Mouse (Mus musculus): ENCODE data around the gene Tanc2. TPM values are rescaled to one million over a fixed set of nuclear protein-coding genes. Genes with fewer than 3 reads are reported as not detected.

The Tanc2 gene
- 17.4 and 22.3 TPM in 2 replicates for polyA plus RNA-seq (2014; fragmentation: Nextera tagmentation; extraction: Ambion mirVana)

DNA sequence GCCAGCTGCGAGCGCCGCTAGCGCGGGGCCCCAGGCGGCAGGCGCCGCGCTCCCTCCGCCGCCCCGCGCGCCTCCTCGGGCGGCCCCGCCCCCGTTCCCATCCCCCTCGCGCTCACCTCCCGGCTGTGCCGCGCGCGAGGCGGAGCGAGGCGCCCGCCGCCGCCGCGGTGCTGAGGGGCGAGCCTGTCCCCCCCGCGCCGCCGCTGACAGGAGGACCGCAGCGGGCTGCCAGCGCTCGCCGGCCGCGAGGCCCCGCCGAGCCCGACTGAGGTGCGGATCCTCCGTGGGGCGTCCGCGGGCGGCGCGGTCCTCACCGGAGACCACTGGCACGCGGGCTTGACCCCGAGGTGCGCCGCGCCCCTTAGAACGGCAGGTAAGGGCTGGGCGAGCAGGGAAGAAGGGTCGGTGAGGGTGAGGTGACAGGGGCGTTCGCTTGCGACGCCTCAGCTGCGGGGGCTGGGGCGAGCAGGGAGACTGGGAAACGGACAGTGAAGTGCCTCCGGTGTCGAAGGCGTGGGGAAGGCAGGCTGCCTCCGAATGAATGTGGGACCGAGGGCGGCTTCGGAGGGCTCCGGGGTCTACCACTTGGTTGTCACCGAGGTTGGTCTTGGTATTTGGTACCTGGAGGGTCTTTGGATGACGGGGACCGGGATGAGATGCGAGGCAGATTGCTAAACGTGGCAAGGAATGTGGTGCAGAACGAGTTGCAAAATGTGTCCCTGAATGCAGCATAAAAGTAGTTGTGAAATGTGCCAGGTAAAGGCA lies at the start of gene Tanc2:
Gene Tanc2 (plus strand): TSS at position 110 of the 765 bp plus-strand sequence.
- ATAC-seq (ENCODE audit: low FRiP score) (peak; percentile 48), DNase-seq (ENCODE audit: low spot score) (peak; percentile 60)
- H3K4me2 ChIP-seq (replicated peaks; ENCODE audit: low read depth, low read length), result peak within 1 kb of the TSS; percentile 91
- H3K4me3 ChIP-seq (ENCODE audit: low read depth, low read length), result peak within 1 kb of the TSS; percentile 88
- H3K27me3 ChIP-seq (ENCODE audit: control insufficient read depth, insufficient read depth, low read length), result no peaks in the 10 kb centered on the region
- H3K36me3 ChIP-seq (ENCODE audit: control insufficient read depth, insufficient read depth, low read length), result no peaks in the 10 kb centered on the region
- WGBS, result under 1% methylated on average over 66 of the region's 87 CpGs
- peak within 1 kb of the TSS; percentile 90 for H3K9ac ChIP-seq (ENCODE audit: low read depth, low read length)
- H3K27ac ChIP-seq (ENCODE audit: low read depth, low read length), result peak within 1 kb of the TSS; percentile 96
- H3K4me1 ChIP-seq (replicated peaks; ENCODE audit: control insufficient read depth, insufficient read depth, low read length), result no peaks in the 10 kb centered on the region; the same call in 1 of the 2 replicates
- H3K9me3 ChIP-seq (ENCODE audit: control insufficient read depth, low read length), result no peaks in the 10 kb centered on the region

DNA sequence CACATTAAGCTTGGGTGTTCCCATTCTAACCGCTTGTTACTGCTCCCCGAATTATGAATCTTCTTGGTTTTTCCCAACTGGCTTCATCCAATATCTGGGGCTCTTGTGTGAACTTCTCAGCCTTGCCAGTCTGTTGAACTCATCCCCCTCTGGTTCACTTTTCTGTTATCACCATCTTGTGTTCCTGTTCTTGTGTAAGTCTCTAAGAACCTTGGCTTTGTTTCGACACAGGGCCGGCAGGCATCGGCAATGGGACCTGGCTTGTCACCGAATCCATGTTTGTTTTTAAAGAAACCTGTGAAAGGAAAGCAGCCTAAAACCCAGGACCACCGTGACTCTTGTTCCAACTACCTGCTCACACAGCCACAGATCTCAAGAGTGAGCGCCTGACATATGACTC lies 49.0 kb upstream of the Tanc2 start:
- H3K27ac ChIP-seq (ENCODE audit: low read depth, low read length), result no peak overlapping the region
- no peak overlapping the region for H3K4me2 ChIP-seq (replicated peaks; ENCODE audit: low read depth, low read length)
- no peaks in the 10 kb centered on the region for H3K36me3 ChIP-seq (ENCODE audit: control insufficient read depth, insufficient read depth, low read length)
- H3K27me3 ChIP-seq (ENCODE audit: control insufficient read depth, insufficient read depth, low read length), result no peaks in the 10 kb centered on the region
- H3K4me1 ChIP-seq (replicated peaks; ENCODE audit: control insufficient read depth, insufficient read depth, low read length), result no peaks in the 10 kb centered on the region
- H3K4me3 ChIP-seq (ENCODE audit: low read depth, low read length), result no peak overlapping the region
- 85% methylated on average over 8 of the region's 8 CpGs for WGBS
- H3K9ac ChIP-seq (ENCODE audit: low read depth, low read length), result no peak overlapping the region
- DNase-seq (ENCODE audit: low spot score), result no peak
- ATAC-seq (ENCODE audit: low FRiP score), result no peak
- no peaks in the 10 kb centered on the region for H3K9me3 ChIP-seq (ENCODE audit: control insufficient read depth, low read length)

DNA sequence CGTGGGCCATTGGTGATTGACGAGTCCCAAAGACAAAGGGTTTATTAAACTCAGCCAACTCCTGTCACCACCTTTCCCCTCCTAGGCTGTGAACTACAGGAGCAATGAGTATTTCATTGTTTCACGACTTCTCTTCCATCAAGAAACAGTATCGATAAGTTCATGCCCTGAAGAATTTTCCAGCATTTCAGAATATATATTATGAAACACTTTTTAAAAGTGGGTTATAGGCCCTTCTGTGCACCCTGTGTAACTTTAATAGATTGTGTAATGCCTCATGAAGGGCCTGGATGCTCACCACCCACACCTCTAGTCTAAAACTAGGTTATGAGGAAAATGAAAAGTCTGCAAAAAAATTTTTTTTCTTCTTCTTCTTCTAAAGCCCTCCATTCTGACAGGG lies 48.4 kb upstream of the Tanc2 start:
- H3K27me3 ChIP-seq (ENCODE audit: control insufficient read depth, insufficient read depth, low read length), result no peaks in the 10 kb centered on the region
- ATAC-seq (ENCODE audit: low FRiP score), result no peak
- WGBS, result 74% methylated on average over 4 of the region's 4 CpGs

DNA sequence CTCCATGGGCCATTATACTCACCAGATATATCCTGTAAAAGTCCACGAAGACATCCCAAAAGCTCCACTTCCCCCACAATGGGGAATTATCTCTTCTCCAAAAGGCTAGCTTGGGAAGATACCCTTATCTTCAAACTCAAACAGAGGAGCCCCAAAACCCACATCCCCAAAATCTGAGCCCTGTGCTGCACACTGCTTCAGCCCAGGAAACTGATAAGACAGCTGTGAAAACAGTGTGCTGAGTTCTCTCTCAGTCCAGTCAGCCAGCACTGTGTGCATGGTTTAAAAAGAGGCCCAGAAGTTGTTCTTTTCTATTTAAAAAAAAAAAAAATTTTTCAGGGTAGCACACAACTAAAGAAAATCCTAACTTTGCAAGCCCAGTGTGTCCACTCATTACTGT lies 47.7 kb upstream of the Tanc2 start:
- ATAC-seq (ENCODE audit: low FRiP score), result no peak
- Histone ChIP-seq H3K27ac (ENCODE audit: low read depth, low read length) (no peak overlapping the region), H3K27me3 (ENCODE audit: control insufficient read depth, insufficient read depth, low read length) (no peaks in the 10 kb centered on the region), H3K4me2 (replicated peaks; ENCODE audit: low read depth, low read length) (no peak overlapping the region), H3K36me3 (ENCODE audit: control insufficient read depth, insufficient read depth, low read length) (no peaks in the 10 kb centered on the region), H3K9me3 (ENCODE audit: control insufficient read depth, low read length) (no peaks in the 10 kb centered on the region), H3K4me3 (ENCODE audit: low read depth, low read length) (no peak overlapping the region), H3K4me1 (replicated peaks; ENCODE audit: control insufficient read depth, insufficient read depth, low read length) (no peaks in the 10 kb centered on the region), H3K9ac (ENCODE audit: low read depth, low read length) (no peak overlapping the region)
- WGBS, result 48% methylated on average over 1 of the region's 1 CpGs
- DNase-seq (ENCODE audit: low spot score), result no peak

More for the DNA sequence above, 48.4 kb upstream of the Tanc2 start:
- Histone ChIP-seq H3K9me3 (ENCODE audit: control insufficient read depth, low read length) (no peaks in the 10 kb centered on the region), H3K9ac (ENCODE audit: low read depth, low read length) (no peak overlapping the region), H3K4me2 (replicated peaks; ENCODE audit: low read depth, low read length) (no peak overlapping the region), H3K4me1 (replicated peaks; ENCODE audit: control insufficient read depth, insufficient read depth, low read length) (no peaks in the 10 kb centered on the region), H3K27ac (ENCODE audit: low read depth, low read length) (no peak overlapping the region), H3K4me3 (ENCODE audit: low read depth, low read length) (no peak overlapping the region), H3K36me3 (ENCODE audit: control insufficient read depth, insufficient read depth, low read length) (no peaks in the 10 kb centered on the region)
- no peak for DNase-seq (ENCODE audit: low spot score)

GRCm38 (mm10) chr11:105545801-105546200 lies 44.0 kb upstream of the Tanc2 start:
- Histone ChIP-seq H3K9ac (ENCODE audit: low read depth, low read length) (no peak overlapping the region), H3K27ac (ENCODE audit: low read depth, low read length) (no peak overlapping the region), H3K4me3 (ENCODE audit: low read depth, low read length) (no peak overlapping the region), H3K27me3 (ENCODE audit: control insufficient read depth, insufficient read depth, low read length) (no peaks in the 10 kb centered on the region), H3K4me1 (replicated peaks; ENCODE audit: control insufficient read depth, insufficient read depth, low read length) (no peaks in the 10 kb centered on the region), H3K9me3 (ENCODE audit: control insufficient read depth, low read length) (no peaks in the 10 kb centered on the region), H3K36me3 (ENCODE audit: control insufficient read depth, insufficient read depth, low read length) (no peaks in the 10 kb centered on the region), H3K4me2 (replicated peaks; ENCODE audit: low read depth, low read length) (no peak overlapping the region)
- ATAC-seq (ENCODE audit: low FRiP score) (no peak), DNase-seq (ENCODE audit: low spot score) (no peak)
- WGBS, result 55% methylated on average over 8 of the region's 8 CpGs

DNA sequence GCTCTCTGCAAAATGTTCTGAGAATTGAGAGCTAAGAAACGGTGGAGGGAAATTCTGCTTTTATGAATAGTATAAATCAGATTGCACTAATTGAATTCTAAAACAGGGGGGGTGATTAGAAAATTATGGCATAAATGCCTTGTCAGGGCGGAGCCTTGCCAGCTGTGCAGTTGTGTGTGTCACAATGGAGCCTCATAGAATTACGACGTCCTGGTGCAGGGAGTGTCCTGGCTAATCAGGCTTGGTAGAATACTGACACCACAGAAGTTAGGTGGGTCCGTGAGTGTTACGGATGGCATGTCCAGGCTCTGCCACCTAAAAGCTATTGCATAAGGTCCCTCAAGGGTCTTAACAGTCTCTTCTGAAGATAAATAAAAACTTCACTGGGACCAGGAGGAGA lies 43.4 kb upstream of the Tanc2 start:
- Histone ChIP-seq H3K9me3 (ENCODE audit: control insufficient read depth, low read length) (no peaks in the 10 kb centered on the region), H3K27ac (ENCODE audit: low read depth, low read length) (no peak overlapping the region), H3K4me2 (replicated peaks; ENCODE audit: low read depth, low read length) (no peak overlapping the region), H3K36me3 (ENCODE audit: control insufficient read depth, insufficient read depth, low read length) (no peaks in the 10 kb centered on the region), H3K4me3 (ENCODE audit: low read depth, low read length) (no peak overlapping the region), H3K9ac (ENCODE audit: low read depth, low read length) (no peak overlapping the region), H3K4me1 (replicated peaks; ENCODE audit: control insufficient read depth, insufficient read depth, low read length) (no peaks in the 10 kb centered on the region), H3K27me3 (ENCODE audit: control insufficient read depth, insufficient read depth, low read length) (no peaks in the 10 kb centered on the region)
- DNase-seq (ENCODE audit: low spot score), result no peak
- 72% methylated on average over 6 of the region's 6 CpGs for WGBS
- no peak for ATAC-seq (ENCODE audit: low FRiP score)

DNA sequence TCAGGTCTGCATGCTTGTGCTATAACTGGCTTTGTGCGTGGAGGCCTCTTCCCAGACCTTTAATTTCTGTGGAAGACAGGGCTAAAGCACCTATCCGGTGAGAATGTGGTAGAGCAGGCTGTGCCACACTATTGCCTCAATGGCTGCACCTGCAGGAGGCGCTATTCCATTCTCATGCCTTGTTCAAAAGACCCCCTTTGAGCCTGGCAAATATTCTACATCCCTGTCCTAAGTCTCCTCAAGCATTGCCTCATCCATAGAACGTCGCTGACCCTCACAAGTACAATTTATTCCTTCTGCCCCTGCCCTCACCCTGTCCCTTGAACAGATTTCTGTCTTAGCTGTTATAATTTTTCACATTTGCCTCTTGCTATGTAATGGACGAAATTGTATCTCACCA lies 41.4 kb upstream of the Tanc2 start:
- Histone ChIP-seq H3K9ac (ENCODE audit: low read depth, low read length) (no peak overlapping the region), H3K27ac (ENCODE audit: low read depth, low read length) (no peak overlapping the region), H3K4me1 (replicated peaks; ENCODE audit: control insufficient read depth, insufficient read depth, low read length) (no peaks in the 10 kb centered on the region), H3K36me3 (ENCODE audit: control insufficient read depth, insufficient read depth, low read length) (no peaks in the 10 kb centered on the region), H3K27me3 (ENCODE audit: control insufficient read depth, insufficient read depth, low read length) (no peaks in the 10 kb centered on the region), H3K4me2 (replicated peaks; ENCODE audit: low read depth, low read length) (no peak overlapping the region), H3K4me3 (ENCODE audit: low read depth, low read length) (no peak overlapping the region), H3K9me3 (ENCODE audit: control insufficient read depth, low read length) (no peaks in the 10 kb centered on the region)
- ATAC-seq (ENCODE audit: low FRiP score) (no peak), DNase-seq (ENCODE audit: low spot score) (no peak)
- WGBS, result 86% methylated on average over 6 of the region's 6 CpGs

DNA sequence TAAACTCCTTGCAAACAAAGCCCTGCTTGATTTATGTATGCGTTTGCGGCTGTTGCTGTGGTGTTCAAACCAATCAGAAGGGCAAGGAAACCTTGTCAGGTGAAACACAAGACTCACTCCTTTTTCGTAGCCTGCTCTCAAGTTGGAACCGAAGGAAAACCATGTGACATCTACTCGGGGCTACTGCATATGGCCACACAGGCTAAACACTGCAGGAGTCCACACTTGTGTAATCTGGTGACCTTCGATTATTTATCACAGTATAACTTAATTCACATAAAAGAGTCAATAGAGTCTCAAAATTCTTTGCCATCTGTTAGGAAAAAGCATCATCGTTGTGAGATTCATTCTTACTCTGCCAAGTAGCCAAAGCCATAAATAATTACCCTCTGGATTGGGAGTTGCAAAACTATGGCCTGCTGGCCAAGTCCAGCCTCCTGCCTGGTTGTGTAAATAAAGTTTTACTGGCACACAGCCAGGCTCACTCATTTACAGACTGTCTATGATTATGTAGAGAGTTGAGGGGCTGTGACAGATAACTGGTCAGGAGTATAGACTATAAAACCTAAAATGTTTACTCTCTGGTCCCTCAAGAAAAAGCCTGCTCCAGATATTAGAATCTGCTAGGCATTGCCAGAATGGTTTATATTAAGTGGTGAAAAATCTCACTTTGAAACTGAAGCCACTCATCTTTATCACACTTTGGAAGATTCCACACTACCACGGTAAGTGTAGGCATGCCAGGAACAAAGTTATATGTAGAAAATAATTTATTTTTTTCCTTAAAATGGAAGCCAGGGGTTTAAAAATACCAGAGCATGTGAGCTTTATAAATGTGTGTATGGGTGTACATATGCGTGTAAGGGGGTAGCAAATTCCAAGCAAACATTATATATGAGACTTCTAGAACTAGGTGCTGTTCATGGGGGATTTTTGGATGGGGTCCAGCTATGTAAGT lies 40.3 kb upstream of the Tanc2 start:
- no peak overlapping the region for H3K4me2 ChIP-seq (replicated peaks; ENCODE audit: low read depth, low read length)
- DNase-seq (ENCODE audit: low spot score), result no peak
- no peaks in the 10 kb centered on the region for H3K36me3 ChIP-seq (ENCODE audit: control insufficient read depth, insufficient read depth, low read length)
- no peak overlapping the region for H3K27ac ChIP-seq (ENCODE audit: low read depth, low read length)
- ATAC-seq (ENCODE audit: low FRiP score), result no peak
- no peaks in the 10 kb centered on the region for H3K27me3 ChIP-seq (ENCODE audit: control insufficient read depth, insufficient read depth, low read length)
- H3K4me3 ChIP-seq (ENCODE audit: low read depth, low read length), result no peak overlapping the region
- H3K4me1 ChIP-seq (replicated peaks; ENCODE audit: control insufficient read depth, insufficient read depth, low read length), result no peaks in the 10 kb centered on the region
- no peak overlapping the region for H3K9ac ChIP-seq (ENCODE audit: low read depth, low read length)
- 85% methylated on average over 9 of the region's 9 CpGs for WGBS
- no peaks in the 10 kb centered on the region for H3K9me3 ChIP-seq (ENCODE audit: control insufficient read depth, low read length)

Data from hindbrain, embryonic 11.5 days (tissue).